Mouse (Mus musculus): ENCODE results near the gene Gm17026.
"Not testable (repeated sequence)": the region's sequence is repeated elsewhere in the genome, so short reads cannot be mapped to it uniquely, and the experiment has no call there.

Gm17026 gene

DNA sequence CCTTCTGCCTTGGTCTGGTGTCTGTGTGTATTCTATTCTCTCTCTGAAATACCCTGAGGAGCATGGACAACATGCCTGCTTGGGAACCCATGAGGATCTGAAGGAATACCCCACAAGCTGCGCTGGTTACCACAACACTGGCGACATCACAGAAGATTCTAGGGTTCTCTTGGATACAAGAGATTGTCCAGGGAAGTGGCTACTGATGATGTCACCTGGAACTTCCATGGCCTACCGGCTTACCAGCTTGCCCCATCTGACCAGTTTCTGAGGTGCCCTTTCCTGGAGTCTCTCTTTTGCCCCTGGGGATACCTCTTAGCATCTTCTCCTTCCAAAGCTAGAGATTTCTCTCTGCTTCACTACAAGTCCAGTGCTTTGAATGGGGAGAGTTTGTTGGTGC is at the start of gene Gm17026:
Gm17026 (minus strand) TSS at position 101 of the 400 bp plus-strand sequence.
- DNase-seq, result not testable (repeated sequence)

DNA sequence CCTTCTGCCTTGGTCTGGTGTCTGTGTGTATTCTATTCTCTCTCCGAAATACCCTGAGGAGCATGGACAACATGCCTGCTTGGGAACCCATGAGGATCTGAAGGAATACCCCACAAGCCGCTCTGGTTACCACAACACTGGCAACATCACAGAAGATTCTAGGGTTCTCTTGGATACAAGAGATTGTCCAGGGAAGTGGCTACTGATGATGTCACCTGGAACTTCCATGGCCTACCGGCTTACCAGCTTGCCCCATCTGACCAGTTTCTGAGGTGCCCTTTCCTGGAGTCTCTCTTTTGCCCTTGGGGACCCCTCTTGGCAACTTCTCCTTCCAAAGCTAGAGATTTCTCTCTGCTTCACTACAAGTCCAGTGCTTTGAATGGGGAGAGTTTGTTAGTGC is 37.4 kb upstream of the Gm17026 start, which contains the start of gene Gm9611:
Gm9611 (minus strand) TSS at position 101 of the 400 bp plus-strand sequence.
- not testable (repeated sequence) for DNase-seq

DNA sequence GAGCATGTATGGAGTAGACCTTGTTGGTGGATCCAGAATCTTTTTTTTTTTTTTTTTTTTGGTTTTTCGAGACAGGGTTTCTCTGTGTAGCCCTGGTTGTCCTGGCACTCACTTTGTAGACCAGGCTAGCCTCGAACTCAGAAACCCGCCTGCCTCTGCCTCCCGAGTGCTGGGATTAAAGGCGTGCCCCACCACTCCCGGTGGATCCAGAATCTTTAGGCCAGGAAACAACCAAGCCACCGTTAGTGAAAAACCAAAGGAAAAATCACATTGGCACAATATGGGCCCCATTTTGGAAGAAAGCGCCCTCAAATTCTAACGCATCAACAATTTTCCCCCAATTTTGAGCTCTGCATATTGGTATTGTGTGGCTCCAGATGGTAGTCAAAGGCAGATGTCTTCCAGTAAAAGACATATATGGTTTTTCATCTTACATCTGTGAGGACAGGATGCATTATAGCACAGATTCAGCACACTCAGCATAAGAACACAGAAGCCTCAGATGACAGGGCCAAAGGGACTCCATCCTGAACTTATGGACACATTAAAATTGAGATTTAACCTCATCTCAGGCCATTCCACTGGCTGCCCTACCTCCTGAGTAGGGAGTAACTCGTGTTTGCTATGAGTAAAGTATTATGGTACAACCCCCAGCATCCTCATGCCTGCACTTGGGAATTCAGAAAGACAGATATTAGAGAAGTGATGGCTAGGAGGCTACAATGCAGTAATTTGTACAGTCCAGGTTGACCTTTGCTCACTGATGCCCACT is 42.9 kb downstream of the Gm17026 start:
- DNase-seq, result not testable (repeated sequence)

Data from cerebellum, adult 18-20 months (tissue).